Mouse (Mus musculus): ENCODE results near the gene Zdhhc16.
"Not testable (repeated sequence)": the region's sequence is repeated elsewhere in the genome, so short reads cannot be mapped to it uniquely, and the experiment has no call there.

Zdhhc16 gene

GRCm38 (mm10) chr19:41913774-41914591, 19.3 kb upstream of the Zdhhc16 start:
- DNase-seq, result no peak

- not testable (repeated sequence) for DNase-seq
These were observed 18.7 kb upstream of the Zdhhc16 start for GRCm38 (mm10) chr19:41914592-41914882.

GRCm38 (mm10) chr19:41915294-41915693, 18.0 kb upstream of the Zdhhc16 start:
- no peak for DNase-seq

- no peak for DNase-seq
These were observed 16.4 kb upstream of the Zdhhc16 start for GRCm38 (mm10) chr19:41916853-41917252.

GRCm38 (mm10) chr19:41919471-41919870, 13.8 kb upstream of the Zdhhc16 start:
- DNase-seq, result no peak

- DNase-seq, result no peak
These were observed 12.7 kb upstream of the Zdhhc16 start for GRCm38 (mm10) chr19:41920412-41921067.

- DNase-seq, result peak in 1 of 2 experiments; percentile 34
These were observed 594 bp upstream of the Zdhhc16 start for GRCm38 (mm10) chr19:41932686-41933085.

GRCm38 (mm10) chr19:41934124-41934523, 844 bp downstream of the Zdhhc16 start:
- DNase-seq, result no peak

GRCm38 (mm10) chr19:41935921-41936320, 2.6 kb downstream of the Zdhhc16 start:
- DNase-seq, result no peak

GRCm38 (mm10) chr19:41938539-41938938, 5.3 kb downstream of the Zdhhc16 start:
- no peak for DNase-seq

- no peak for DNase-seq
These were observed 10.6 kb downstream of the Zdhhc16 start for GRCm38 (mm10) chr19:41943841-41944240.

GRCm38 (mm10) chr19:41952287-41952686, 19.0 kb downstream of the Zdhhc16 start:
- DNase-seq, result no peak

- no peak for DNase-seq
These were observed 20.3 kb downstream of the Zdhhc16 start for GRCm38 (mm10) chr19:41953574-41953973.

GRCm38 (mm10) chr19:41969618-41970017, 36.3 kb downstream of the Zdhhc16 start:
- DNase-seq, result no peak

- DNase-seq, result no peak
These were observed 40.9 kb downstream of the Zdhhc16 start for GRCm38 (mm10) chr19:41973891-41974794.

- peak; percentile 31 to 50 for DNase-seq
These were observed 47.1 kb downstream of the Zdhhc16 start for GRCm38 (mm10) chr19:41980422-41980818.

- DNase-seq, result peak; percentile 98 to 99
These were observed 47.7 kb downstream of the Zdhhc16 start, which contains the start of gene Mms19 for GRCm38 (mm10) chr19:41980819-41981594. Gene Mms19, minus strand, starts transcription at chr19:41981157.

GRCm38 (mm10) chr19:41981595-41981927, 48.3 kb downstream of the Zdhhc16 start, which contains the start of gene Ubtd1:
Gene Ubtd1, plus strand, starts transcription at chr19:41981763.
- DNase-seq, result no peak

- no peak for DNase-seq
These were observed 48.9 kb downstream of the Zdhhc16 start for GRCm38 (mm10) chr19:41981931-41982790.

- no peak for DNase-seq
These were observed 49.5 kb downstream of the Zdhhc16 start for GRCm38 (mm10) chr19:41982791-41983150.

- no peak for DNase-seq
These were observed 52.7 kb downstream of the Zdhhc16 start for GRCm38 (mm10) chr19:41985994-41986393.

GRCm38 (mm10) chr19:41987206-41987605, 53.9 kb downstream of the Zdhhc16 start:
- DNase-seq, result no peak

Measured in thymus, adult 18-20 months (tissue).